Mouse (Mus musculus) layer of hippocampus, adult 11-12 months (tissue): ENCODE data around the gene Rbm17.
"Not testable (repeated sequence)": the region's sequence is repeated elsewhere in the genome, so short reads cannot be mapped to it uniquely, and the experiment has no call there.

ENCODE experiments used
- DNase-seq: peaks from one replicate; pipeline ENCODE4 v3.0.0; 2022; ENCODE audit warnings: low spot score

Rbm17 gene

DNA sequence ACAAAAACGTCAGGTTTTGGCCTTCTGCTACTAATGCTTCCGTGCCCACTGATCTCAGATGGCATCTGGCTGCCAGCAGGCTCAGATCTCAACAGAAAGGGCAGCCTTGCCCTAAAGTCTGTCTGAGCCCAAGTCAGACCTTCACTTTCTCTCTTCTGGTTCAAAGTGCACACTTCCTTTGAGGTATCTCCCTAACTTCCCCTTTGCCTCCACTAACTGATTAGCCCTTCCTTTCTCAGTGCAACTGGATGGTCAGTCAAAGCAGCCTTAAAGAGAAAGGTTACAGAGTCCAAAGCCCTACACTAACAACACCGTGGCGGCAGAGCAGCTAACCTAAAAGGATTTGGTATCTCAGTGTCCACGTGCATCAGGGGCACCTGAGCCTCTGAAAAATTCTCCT, 59.6 kb downstream of the Rbm17 start:
- no peak for DNase-seq

DNA sequence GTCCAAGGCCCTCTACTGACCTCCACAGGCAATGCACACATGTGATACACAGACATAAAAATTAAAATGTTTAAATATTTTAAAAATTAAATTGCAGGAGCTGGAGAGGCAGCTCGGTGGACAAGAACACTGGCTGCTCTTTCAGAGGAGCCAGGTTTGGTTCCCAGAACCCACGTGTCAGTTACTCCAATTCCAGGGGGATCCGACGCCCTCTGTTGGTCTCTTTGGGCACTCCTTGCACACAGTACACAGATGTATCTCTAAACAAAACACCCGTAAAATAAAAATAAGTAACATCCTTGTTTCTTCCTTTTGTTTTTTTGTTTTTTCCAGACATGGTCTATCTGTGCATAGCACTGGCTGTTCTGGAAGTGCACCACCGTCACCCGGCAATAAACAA, 60.8 kb downstream of the Rbm17 start:
- no peak for DNase-seq

DNA sequence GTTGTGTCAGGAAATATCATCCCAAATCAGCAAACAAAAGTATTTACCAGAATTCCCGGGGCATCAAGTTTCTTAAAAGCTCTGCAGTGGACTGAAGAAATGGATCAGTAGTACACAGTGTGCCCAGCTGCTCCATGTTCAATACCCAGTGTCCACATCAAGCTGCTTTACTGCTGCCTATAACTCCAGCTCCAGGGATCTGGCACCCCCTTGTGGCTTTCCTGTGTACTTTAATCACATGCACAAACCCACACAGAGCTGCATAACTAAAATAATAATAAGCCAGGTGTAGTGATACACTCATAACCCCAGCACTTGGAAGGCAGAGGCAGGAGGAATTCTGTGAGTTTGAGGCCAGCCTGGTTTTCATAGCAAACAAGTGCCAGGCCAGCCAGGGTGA, 61.3 kb downstream of the Rbm17 start:
- peak; percentile 78 for DNase-seq

DNA sequence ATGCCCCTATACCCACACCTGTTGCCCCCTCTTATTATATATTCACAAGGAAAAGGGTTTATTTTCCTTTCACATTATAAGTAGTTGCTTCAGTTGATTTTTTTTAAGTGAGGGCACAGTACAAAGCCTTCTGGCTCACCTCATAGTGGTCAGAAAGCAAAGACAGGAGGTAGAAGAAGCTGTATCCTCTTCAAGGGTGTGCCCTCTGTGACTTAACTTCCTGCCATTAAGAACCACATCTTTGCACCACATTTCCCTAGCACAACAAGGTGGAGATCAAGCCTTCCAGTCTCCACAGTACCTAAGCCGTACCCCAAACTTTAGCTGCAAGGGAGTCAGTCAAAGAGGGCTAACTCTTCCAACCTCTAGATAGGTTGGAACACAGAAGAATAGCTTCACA, 61.8 kb downstream of the Rbm17 start:
- DNase-seq: no peak

GRCm38 (mm10) chr2:11541528-11541927, 62.4 kb downstream of the Rbm17 start:
- DNase-seq: not testable (repeated sequence)

- no peak for DNase-seq
These were observed 68.0 kb downstream of the Rbm17 start for GRCm38 (mm10) chr2:11535966-11536365.
